Mouse (Mus musculus) MEL (cell line): Measurements from ENCODE around the gene Zfp637.

Source experiments
- CHD2 ChIP-seq: IDR thresholded peaks from 2 replicates; pipeline ENCODE4 v1.6.1; 2011; ENCODE audit warnings: low read length, improper control_type of control experiment
- CTCF ChIP-seq, 3 experiments: IDR thresholded peaks in 2 of 3; conservative IDR thresholded peaks in 1 of 3; 2 replicates each; pipeline ENCODE4 v1.5.1; 2011 to 2012; ENCODE audit warnings: low read length in 3 of 3, low read depth in 2 of 3, mild to moderate bottlenecking in 2 of 3, improper control_type of control experiment in 1 of 3, inconsistent platforms in 1 of 3, mixed read lengths in 1 of 3, moderate library complexity in 1 of 3; ENCODE audit not compliant: control insufficient read depth in 1 of 3, insufficient read depth in 1 of 3, poor library complexity in 1 of 3, severe bottlenecking in 1 of 3
- EP300 ChIP-seq, 2 experiments: IDR thresholded peaks; 2 replicates each; pipeline ENCODE4 v1.6.1; 2011; ENCODE audit warnings: improper control_type of control experiment in 2 of 2, low read length in 2 of 2, low read depth in 1 of 2, mild to moderate bottlenecking in 1 of 2
- ETS1 ChIP-seq: IDR thresholded peaks from 2 replicates; pipeline ENCODE4 v1.6.1; 2012; ENCODE audit warnings: low read depth, mild to moderate bottlenecking, inconsistent platforms, low read length, improper control_type of control experiment, moderate library complexity
- MAFK ChIP-seq: IDR thresholded peaks from 2 replicates; pipeline ENCODE4 v1.6.1; 2011; ENCODE audit warnings: low read depth, mild to moderate bottlenecking, low read length, improper control_type of control experiment, borderline replicate concordance
- MAX ChIP-seq: IDR thresholded peaks from 2 replicates; pipeline ENCODE4 v1.6.1; 2011; ENCODE audit warnings: low read length, improper control_type of control experiment
- MEF2A ChIP-seq: IDR thresholded peaks from 2 replicates; pipeline ENCODE4 v1.6.1; 2014; ENCODE audit warnings: low read depth, mild to moderate bottlenecking, inconsistent platforms, low read length, improper control_type of control experiment; ENCODE audit not compliant: poor library complexity, insufficient replicate concordance, severe bottlenecking; ENCODE audit errors: extremely low read depth
- MXI1 ChIP-seq: IDR thresholded peaks from 2 replicates; pipeline ENCODE4 v1.6.1; 2011; ENCODE audit warnings: mild to moderate bottlenecking, low read depth, low read length, improper control_type of control experiment
- MYC ChIP-seq: IDR thresholded peaks from 2 replicates; pipeline ENCODE4 v1.6.1; 2011; ENCODE audit warnings: low read depth, mild to moderate bottlenecking, low read length, improper control_type of control experiment, moderate library complexity
- POLR2A ChIP-seq, 2 experiments: IDR thresholded peaks; 2 replicates each; pipeline ENCODE4 v1.6.1; 2011 to 2012; ENCODE audit warnings: low read length in 2 of 2, mild to moderate bottlenecking in 2 of 2, control low read depth in 1 of 2, improper control_type of control experiment in 1 of 2, low read depth in 1 of 2, moderate library complexity in 1 of 2; ENCODE audit not compliant: control insufficient read depth in 1 of 2, insufficient read depth in 1 of 2, poor library complexity in 1 of 2
- SIN3A ChIP-seq: IDR thresholded peaks from 2 replicates; pipeline ENCODE4 v1.6.1; 2012; ENCODE audit warnings: low read length, improper control_type of control experiment, inconsistent platforms
- ZC3H11A ChIP-seq: IDR thresholded peaks from 2 replicates; pipeline ENCODE4 v1.6.1; 2012; ENCODE audit warnings: low read depth, mild to moderate bottlenecking, inconsistent platforms, low read length, improper control_type of control experiment

- no peak for TF ChIP-seq CTCF (IDR thresholded peaks at IDR 0.05 in 2 of 3, conservative IDR thresholded peaks at IDR 0.05 in 1 of 3; ENCODE audit: control insufficient read depth in 1 of 3, insufficient read depth in 1 of 3, low read depth in 2 of 3, low read length in 3 of 3, poor library complexity in 1 of 3, severe bottlenecking in 1 of 3)
- TF ChIP-seq EP300 (IDR thresholded peaks at IDR 0.05; ENCODE audit: low read depth in 1 of 2, low read length in 2 of 2), result peak in 1 of 2 experiments; percentile 52; a peak in 2 of 4 replicates
- peak in 1 of 2 experiments; percentile 88 for TF ChIP-seq POLR2A (IDR thresholded peaks at IDR 0.05; ENCODE audit: control insufficient read depth in 1 of 2, insufficient read depth in 1 of 2, low read depth in 1 of 2, low read length in 2 of 2, poor library complexity in 1 of 2)
- TF ChIP-seq MYC, result no peak
- TF ChIP-seq SIN3A, result peak; percentile 42; the same call in 1 of the 2 replicates
- TF ChIP-seq ETS1, result peak; percentile 69
- no peak for TF ChIP-seq MEF2A
- no peak for TF ChIP-seq MXI1
- TF ChIP-seq MAX, result no peak
- TF ChIP-seq CHD2, result no peak
- no peak for TF ChIP-seq ZC3H11A
- TF ChIP-seq MAFK, result no peak
Measured at GRCm38 (mm10) chr6:117878700-117879407, 37.9 kb downstream of the Zfp637 start.
